Mouse (Mus musculus): ENCODE results near the gene Serf2. TPM values are rescaled to one million over a fixed set of nuclear protein-coding genes. Genes with fewer than 3 reads are reported as not detected.
"Not testable (repeated sequence)": the region's sequence is repeated elsewhere in the genome, so short reads cannot be mapped to it uniquely, and the experiment has no call there.

Gene Serf2
- polyA plus RNA-seq, 1 experiment from 2014 or later: 495 TPM

GRCm38 (mm10) chr2:121473301-121474179 is 24.5 kb downstream of the Serf2 start, which contains the start of gene Mfap1b:
Mfap1b (minus strand) TSS chr2:121474067.
- peak; percentile 90 for ATAC-seq (ENCODE audit: insufficient number of reproducible peaks, insufficient read depth, low FRiP score, low TSS enrichment)
- not testable (repeated sequence) for H3K27me3 ChIP-seq, H3K9me3 ChIP-seq, H3K36me3 ChIP-seq, H3K27ac ChIP-seq, H3K4me1 ChIP-seq
- peak within 1 kb of the TSS; percentile 60 for H3K4me3 ChIP-seq
- 6% methylated on average over 41 of the region's 41 CpGs for WGBS
- peak within 1 kb of the TSS; percentile 69 for H3K4me2 ChIP-seq (replicated peaks)
- H3K9ac ChIP-seq: peak within 1 kb of the TSS; percentile 63

GRCm38 (mm10) chr2:121474180-121474535 is 25.2 kb downstream of the Serf2 start:
- H3K27ac ChIP-seq: no peak overlapping the region
- WGBS: 34% methylated on average over 8 of the region's 8 CpGs
- H3K9me3 ChIP-seq: no peaks in the 10 kb centered on the region
- H3K4me1 ChIP-seq: no peaks in the 10 kb centered on the region
- H3K36me3 ChIP-seq: no peaks in the 10 kb centered on the region
- no peaks in the 10 kb centered on the region for H3K27me3 ChIP-seq
- H3K4me2 ChIP-seq (replicated peaks): peak overlapping the region; percentile 69
- H3K9ac ChIP-seq: peak overlapping the region; percentile 63; the same call in 1 of the 2 replicates
- peak overlapping the region; percentile 60 for H3K4me3 ChIP-seq
- no peak; the same call in 1 of the 2 replicates for ATAC-seq (ENCODE audit: insufficient number of reproducible peaks, insufficient read depth, low FRiP score, low TSS enrichment)

GRCm38 (mm10) chr2:121475306-121475705 is 26.3 kb downstream of the Serf2 start:
- 98% methylated on average over 2 of the region's 2 CpGs for whole genome bisulfite sequencing
- H3K4me1 ChIP-seq; ATAC-seq (ENCODE audit: insufficient number of reproducible peaks, insufficient read depth, low FRiP score, low TSS enrichment); H3K4me2 ChIP-seq (replicated peaks); H3K36me3 ChIP-seq; H3K27me3 ChIP-seq; H3K9ac ChIP-seq; H3K4me3 ChIP-seq; H3K27ac ChIP-seq; H3K9me3 ChIP-seq: not testable (repeated sequence)

- ATAC-seq (ENCODE audit: insufficient number of reproducible peaks, insufficient read depth, low FRiP score, low TSS enrichment): no peak
- Histone ChIP-seq H3K27ac (no peak overlapping the region), H3K4me2 (replicated peaks) (no peak overlapping the region), H3K4me3 (no peak overlapping the region), H3K36me3 (no peaks in the 10 kb centered on the region), H3K27me3 (no peaks in the 10 kb centered on the region), H3K9ac (no peak overlapping the region), H3K4me1 (no peaks in the 10 kb centered on the region), H3K9me3 (no peaks in the 10 kb centered on the region)
- WGBS: 77% methylated on average over 3 of the region's 3 CpGs
These were observed 28.7 kb downstream of the Serf2 start for GRCm38 (mm10) chr2:121477491-121478266.

GRCm38 (mm10) chr2:121480498-121480897 is 31.5 kb downstream of the Serf2 start:
- Histone ChIP-seq H3K36me3 (no peaks in the 10 kb centered on the region), H3K4me1 (no peaks in the 10 kb centered on the region), H3K27ac (no peak overlapping the region), H3K9ac (no peak overlapping the region), H3K4me2 (replicated peaks) (no peak overlapping the region), H3K4me3 (no peak overlapping the region), H3K9me3 (no peaks in the 10 kb centered on the region), H3K27me3 (no peaks in the 10 kb centered on the region)
- no peak for ATAC-seq (ENCODE audit: insufficient number of reproducible peaks, insufficient read depth, low FRiP score, low TSS enrichment)
- WGBS: 58% methylated on average over 3 of the region's 3 CpGs

- WGBS: 83% methylated on average over 13 of the region's 13 CpGs
- H3K36me3 ChIP-seq; H3K4me3 ChIP-seq; H3K27ac ChIP-seq; H3K9me3 ChIP-seq; H3K4me2 ChIP-seq (replicated peaks); H3K4me1 ChIP-seq; H3K27me3 ChIP-seq; ATAC-seq (ENCODE audit: insufficient number of reproducible peaks, insufficient read depth, low FRiP score, low TSS enrichment); H3K9ac ChIP-seq: not testable (repeated sequence)
These were observed 31.9 kb downstream of the Serf2 start for GRCm38 (mm10) chr2:121480916-121481315.

GRCm38 (mm10) chr2:121483576-121483975 is 34.6 kb downstream of the Serf2 start:
- no peak overlapping the region for H3K9ac ChIP-seq
- WGBS: 71% methylated on average over 8 of the region's 8 CpGs
- no peaks in the 10 kb centered on the region for H3K27me3 ChIP-seq
- H3K9me3 ChIP-seq: no peaks in the 10 kb centered on the region
- H3K4me1 ChIP-seq: no peaks in the 10 kb centered on the region
- no peak for ATAC-seq (ENCODE audit: insufficient number of reproducible peaks, insufficient read depth, low FRiP score, low TSS enrichment)
- H3K27ac ChIP-seq: no peak overlapping the region
- H3K4me2 ChIP-seq (replicated peaks): no peak overlapping the region
- H3K36me3 ChIP-seq: no peaks in the 10 kb centered on the region
- no peak overlapping the region for H3K4me3 ChIP-seq

GRCm38 (mm10) chr2:121484403-121484802 is 35.4 kb downstream of the Serf2 start:
- not testable (repeated sequence) for H3K4me3 ChIP-seq; H3K36me3 ChIP-seq; H3K27me3 ChIP-seq; ATAC-seq (ENCODE audit: insufficient number of reproducible peaks, insufficient read depth, low FRiP score, low TSS enrichment); H3K9me3 ChIP-seq; H3K9ac ChIP-seq; H3K27ac ChIP-seq; H3K4me2 ChIP-seq (replicated peaks); H3K4me1 ChIP-seq
- WGBS: 54% methylated on average over 2 of the region's 2 CpGs

- H3K9me3 ChIP-seq; ATAC-seq (ENCODE audit: insufficient number of reproducible peaks, insufficient read depth, low FRiP score, low TSS enrichment); H3K9ac ChIP-seq; H3K4me1 ChIP-seq; H3K4me3 ChIP-seq; H3K36me3 ChIP-seq; H3K4me2 ChIP-seq (replicated peaks); H3K27ac ChIP-seq; H3K27me3 ChIP-seq: not testable (repeated sequence)
- WGBS: 94% methylated on average over 3 of the region's 6 CpGs
These were observed 52.6 kb downstream of the Serf2 start for GRCm38 (mm10) chr2:121501550-121501949.

- H3K27ac ChIP-seq: 0 out of 2 replicates have a peak within 1 kb of the TSS, but pooled peaks have one; percentile 32
- H3K4me1 ChIP-seq: peaks cover 11% of the 10 kb centered on the region; the same call in 1 of the 2 replicates
- not testable (repeated sequence) for H3K9me3 ChIP-seq, H3K27me3 ChIP-seq, H3K36me3 ChIP-seq
- H3K4me3 ChIP-seq: peak within 1 kb of the TSS; percentile 49
- peak within 1 kb of the TSS; percentile 61 for H3K9ac ChIP-seq
- ATAC-seq (ENCODE audit: insufficient number of reproducible peaks, insufficient read depth, low FRiP score, low TSS enrichment): peak; percentile 76
- peak within 1 kb of the TSS; percentile 75 for H3K4me2 ChIP-seq (replicated peaks)
- 4% methylated on average over 42 of the region's 42 CpGs for WGBS
These were observed 57.2 kb downstream of the Serf2 start, which contains the start of the genes Mfap1a and Wdr76 for GRCm38 (mm10) chr2:121505942-121506882. Mfap1a (minus strand) TSS chr2:121506665. Wdr76 (plus strand) TSS chr2:121506723.

Data from embryonic facial prominence, embryonic 12.5 days (tissue).